Mouse (Mus musculus): Measurements from ENCODE around the gene Fry. TPM values are rescaled to one million over a fixed set of nuclear protein-coding genes. Genes with fewer than 3 reads are reported as not detected.

The Fry gene
- polyA plus RNA-seq, 1 experiment from 2014 or later: 43.4 TPM

- Histone ChIP-seq H3K36me3 (ENCODE audit: control insufficient read depth, insufficient read depth, low read length) (peaks cover 48% of the 10 kb centered on the region), H3K4me1 (ENCODE audit: control insufficient read depth, insufficient read depth, low read depth, low read length) (no peaks in the 10 kb centered on the region), H3K4me2 (ENCODE audit: low read length) (no peak overlapping the region), H3K27ac (ENCODE audit: low read depth, low read length) (no peak overlapping the region), H3K4me3 (ENCODE audit: low read length) (no peak overlapping the region), H3K27me3 (replicated peaks; ENCODE audit: control insufficient read depth, insufficient read depth, low read length) (no peaks in the 10 kb centered on the region), H3K9ac (ENCODE audit: low read depth, low read length) (no peak overlapping the region), H3K9me3 (ENCODE audit: control insufficient read depth, low read length) (peaks cover 10% of the 10 kb centered on the region)
- WGBS: 58% methylated on average over 7 of the region's 7 CpGs
- ATAC-seq: no peak
Measured at GRCm38 (mm10) chr5:150390422-150390821, 272.0 kb downstream of the Fry start.

- Histone ChIP-seq H3K4me1 (ENCODE audit: control insufficient read depth, insufficient read depth, low read depth, low read length) (no peaks in the 10 kb centered on the region), H3K9me3 (ENCODE audit: control insufficient read depth, low read length) (peaks cover 10% of the 10 kb centered on the region), H3K9ac (ENCODE audit: low read depth, low read length) (no peak overlapping the region), H3K27me3 (replicated peaks; ENCODE audit: control insufficient read depth, insufficient read depth, low read length) (no peaks in the 10 kb centered on the region), H3K36me3 (ENCODE audit: control insufficient read depth, insufficient read depth, low read length) (peaks cover 52% of the 10 kb centered on the region), H3K4me3 (ENCODE audit: low read length) (no peak overlapping the region), H3K4me2 (ENCODE audit: low read length) (no peak overlapping the region), H3K27ac (ENCODE audit: low read depth, low read length) (no peak overlapping the region)
- ATAC-seq: no peak
- WGBS: 97% methylated on average over 6 of the region's 6 CpGs
Measured at GRCm38 (mm10) chr5:150394645-150395044, 276.2 kb downstream of the Fry start.

GRCm38 (mm10) chr5:150402832-150403447 is 284.5 kb downstream of the Fry start:
- no peak for ATAC-seq
- no peak overlapping the region for H3K4me2 ChIP-seq (ENCODE audit: low read length)
- no peak overlapping the region for H3K4me3 ChIP-seq (ENCODE audit: low read length)
- no peaks in the 10 kb centered on the region for H3K9me3 ChIP-seq (ENCODE audit: control insufficient read depth, low read length)
- H3K9ac ChIP-seq (ENCODE audit: low read depth, low read length): no peak overlapping the region
- H3K27me3 ChIP-seq (replicated peaks; ENCODE audit: control insufficient read depth, insufficient read depth, low read length): no peaks in the 10 kb centered on the region
- H3K4me1 ChIP-seq (ENCODE audit: control insufficient read depth, insufficient read depth, low read depth, low read length): no peaks in the 10 kb centered on the region
- peaks cover 49% of the 10 kb centered on the region for H3K36me3 ChIP-seq (ENCODE audit: control insufficient read depth, insufficient read depth, low read length)
- 32% methylated on average over 13 of the region's 13 CpGs for WGBS
- no peak overlapping the region for H3K27ac ChIP-seq (ENCODE audit: low read depth, low read length)

- no peak overlapping the region for H3K9ac ChIP-seq (ENCODE audit: low read depth, low read length)
- no peak for ATAC-seq
- 86% methylated on average over 8 of the region's 8 CpGs for WGBS
- no peaks in the 10 kb centered on the region for H3K9me3 ChIP-seq (ENCODE audit: control insufficient read depth, low read length)
- no peak overlapping the region for H3K4me2 ChIP-seq (ENCODE audit: low read length)
- peaks cover 35% of the 10 kb centered on the region for H3K36me3 ChIP-seq (ENCODE audit: control insufficient read depth, insufficient read depth, low read length)
- no peaks in the 10 kb centered on the region for H3K4me1 ChIP-seq (ENCODE audit: control insufficient read depth, insufficient read depth, low read depth, low read length)
- no peak overlapping the region for H3K4me3 ChIP-seq (ENCODE audit: low read length)
- no peaks in the 10 kb centered on the region for H3K27me3 ChIP-seq (replicated peaks; ENCODE audit: control insufficient read depth, insufficient read depth, low read length)
- H3K27ac ChIP-seq (ENCODE audit: low read depth, low read length): no peak overlapping the region
Measured at GRCm38 (mm10) chr5:150404867-150405266, 286.4 kb downstream of the Fry start.

GRCm38 (mm10) chr5:150408979-150409378 is 290.5 kb downstream of the Fry start:
- Histone ChIP-seq H3K27me3 (replicated peaks; ENCODE audit: control insufficient read depth, insufficient read depth, low read length) (no peaks in the 10 kb centered on the region), H3K36me3 (ENCODE audit: control insufficient read depth, insufficient read depth, low read length) (peaks cover 23% of the 10 kb centered on the region), H3K27ac (ENCODE audit: low read depth, low read length) (no peak overlapping the region), H3K4me2 (ENCODE audit: low read length) (no peak overlapping the region), H3K4me3 (ENCODE audit: low read length) (no peak overlapping the region), H3K4me1 (ENCODE audit: control insufficient read depth, insufficient read depth, low read depth, low read length) (no peaks in the 10 kb centered on the region), H3K9ac (ENCODE audit: low read depth, low read length) (no peak overlapping the region), H3K9me3 (ENCODE audit: control insufficient read depth, low read length) (no peaks in the 10 kb centered on the region)
- 84% methylated on average over 8 of the region's 8 CpGs for WGBS
- ATAC-seq: no peak

GRCm38 (mm10) chr5:150409451-150410045 is 291.1 kb downstream of the Fry start:
- no peak for ATAC-seq
- Histone ChIP-seq H3K4me2 (ENCODE audit: low read length) (no peak overlapping the region), H3K9me3 (ENCODE audit: control insufficient read depth, low read length) (no peaks in the 10 kb centered on the region), H3K36me3 (ENCODE audit: control insufficient read depth, insufficient read depth, low read length) (peaks cover 26% of the 10 kb centered on the region), H3K27me3 (replicated peaks; ENCODE audit: control insufficient read depth, insufficient read depth, low read length) (no peaks in the 10 kb centered on the region), H3K4me3 (ENCODE audit: low read length) (no peak overlapping the region), H3K27ac (ENCODE audit: low read depth, low read length) (no peak overlapping the region; the same call in 1 of the 2 replicates), H3K4me1 (ENCODE audit: control insufficient read depth, insufficient read depth, low read depth, low read length) (no peaks in the 10 kb centered on the region), H3K9ac (ENCODE audit: low read depth, low read length) (no peak overlapping the region)
- 62% methylated on average over 15 of the region's 15 CpGs for WGBS

- H3K9me3 ChIP-seq (ENCODE audit: control insufficient read depth, low read length): peaks cover 3% of the 10 kb centered on the region; the same call in 1 of the 2 replicates
- H3K36me3 ChIP-seq (ENCODE audit: control insufficient read depth, insufficient read depth, low read length): peaks cover 39% of the 10 kb centered on the region
- no peaks in the 10 kb centered on the region for H3K4me1 ChIP-seq (ENCODE audit: control insufficient read depth, insufficient read depth, low read depth, low read length)
- H3K9ac ChIP-seq (ENCODE audit: low read depth, low read length): no peak overlapping the region
- 82% methylated on average over 12 of the region's 12 CpGs for whole genome bisulfite sequencing
- ATAC-seq: no peak
- H3K4me3 ChIP-seq (ENCODE audit: low read length): no peak overlapping the region
- H3K27ac ChIP-seq (ENCODE audit: low read depth, low read length): no peak overlapping the region
- H3K27me3 ChIP-seq (replicated peaks; ENCODE audit: control insufficient read depth, insufficient read depth, low read length): no peaks in the 10 kb centered on the region
- no peak overlapping the region for H3K4me2 ChIP-seq (ENCODE audit: low read length)
Measured at GRCm38 (mm10) chr5:150412750-150413450, 294.5 kb downstream of the Fry start.

GRCm38 (mm10) chr5:150414823-150415222 is 296.4 kb downstream of the Fry start:
- no peaks in the 10 kb centered on the region for H3K4me1 ChIP-seq (ENCODE audit: control insufficient read depth, insufficient read depth, low read depth, low read length)
- no peak overlapping the region for H3K9ac ChIP-seq (ENCODE audit: low read depth, low read length)
- no peaks in the 10 kb centered on the region for H3K27me3 ChIP-seq (replicated peaks; ENCODE audit: control insufficient read depth, insufficient read depth, low read length)
- no peak overlapping the region for H3K4me3 ChIP-seq (ENCODE audit: low read length)
- H3K9me3 ChIP-seq (ENCODE audit: control insufficient read depth, low read length): peaks cover 3% of the 10 kb centered on the region; the same call in 1 of the 2 replicates
- ATAC-seq: no peak
- H3K36me3 ChIP-seq (ENCODE audit: control insufficient read depth, insufficient read depth, low read length): peaks cover 48% of the 10 kb centered on the region
- H3K27ac ChIP-seq (ENCODE audit: low read depth, low read length): no peak overlapping the region
- no peak overlapping the region for H3K4me2 ChIP-seq (ENCODE audit: low read length)

- Histone ChIP-seq H3K27ac (ENCODE audit: low read depth, low read length) (no peak overlapping the region), H3K36me3 (ENCODE audit: control insufficient read depth, insufficient read depth, low read length) (peaks cover 59% of the 10 kb centered on the region)
- WGBS: 99% methylated on average over 2 of the region's 2 CpGs
Measured at GRCm38 (mm10) chr5:150417223-150417622, 298.8 kb downstream of the Fry start.

More at GRCm38 (mm10) chr5:150417223-150417622, 298.8 kb downstream of the Fry start:
- Histone ChIP-seq H3K9me3 (ENCODE audit: control insufficient read depth, low read length) (peaks cover 3% of the 10 kb centered on the region; the same call in 1 of the 2 replicates), H3K4me3 (ENCODE audit: low read length) (no peak overlapping the region), H3K4me1 (ENCODE audit: control insufficient read depth, insufficient read depth, low read depth, low read length) (no peaks in the 10 kb centered on the region), H3K4me2 (ENCODE audit: low read length) (no peak overlapping the region), H3K27me3 (replicated peaks; ENCODE audit: control insufficient read depth, insufficient read depth, low read length) (no peaks in the 10 kb centered on the region), H3K9ac (ENCODE audit: low read depth, low read length) (no peak overlapping the region)
- no peak for ATAC-seq
